In the genomic region with DNA sequence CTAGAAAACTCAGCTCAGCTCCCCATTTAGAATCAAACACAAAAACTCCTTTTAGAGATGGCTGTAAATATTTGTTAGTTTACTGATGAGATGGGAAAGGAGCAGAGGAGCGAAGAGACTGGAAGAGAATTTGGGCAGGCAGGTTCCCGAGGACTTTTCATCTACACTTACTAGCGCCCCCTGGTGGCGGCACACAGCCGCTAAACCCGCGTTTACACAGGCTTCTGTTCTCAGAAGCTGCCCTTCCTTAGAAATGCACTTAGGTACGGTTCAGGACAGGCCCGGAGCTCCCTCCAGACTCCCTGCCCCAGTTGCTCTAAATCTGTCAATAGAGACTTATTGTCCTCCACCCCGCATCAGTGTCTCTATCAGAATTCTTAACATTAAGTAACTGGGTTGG, we compare ENCODE assay signal across 9 mouse cellular contexts.
DNase-seq lines count a peak whose midpoint lies in the region; TF ChIP-seq lines count a peak whose summit lies in the region.
"Had no signal": no experiment of that assay in that cellular context is flagged by ENCODE, and none has a peak within 500 bp of the region (broad histone marks: within the 10 kb centered on the region; RNA-seq: fewer than 3 reads in every experiment).

No protein-coding gene starts in this region.

- WGBS in lung, adult 2 months: 6% methylated on average over 10 of the region's 10 CpGs

- DNase-seq in CD4-positive helper T cell, adult 2 months (ENCODE audit: low read depth, low spot score): peak; percentile 19
- DNase-seq in adrenal gland, adult 8-10 months: peak; percentile 33
- peak; percentile 89 for DNase-seq in embryo, embryonic 11 days
- DNase-seq in heart, adult 8-10 months (ENCODE audit: low spot score): peak; percentile 40
- peak; percentile 65 to 91 for DNase-seq in kidney, postnatal 36 days
- DNase-seq in lung, adult 2 months: peak; percentile 58
- peak; percentile 33 for DNase-seq in retina, adult 2 months (ENCODE audit: low read depth, low spot score)
- peak; percentile 38 for DNase-seq in thymus, postnatal 25 days

- H3K4me3 ChIP-seq in lung, adult 2 months (replicated peaks; ENCODE audit: extremely low read depth, low read depth, low read length): no peak overlapping the region
- H3K4me3 ChIP-seq: erythroblast, embryonic 14.5 days had no signal

- no peaks in the 10 kb centered on the region for H3K4me1 ChIP-seq in lung, adult 2 months (ENCODE audit: control insufficient read depth, insufficient read depth, low read length)

- no peak for TF ChIP-seq POLR2A in lung, adult 2 months (IDR thresholded peaks at IDR 0.05; ENCODE audit: borderline replicate concordance, extremely low read depth, low read depth, low read length)

- TF ChIP-seq CTCF in lung, adult 2 months (IDR thresholded peaks at IDR 0.05; ENCODE audit: insufficient read depth, low read length): peak; percentile 67

Comparison
In these comparisons a context has a peak if more than half of its experiments do, and no peak if none do; other contexts are left out.
1. DNase-seq: peak in every context shown above with its lines; median percentile 89 in embryo, embryonic 11 days; 78 in kidney, postnatal 36 days; 58 in lung, adult 2 months; 40 in heart, adult 8-10 months; 38 in thymus, postnatal 25 days; 33 in adrenal gland, adult 8-10 months; 33 in retina, adult 2 months; 19 in CD4-positive helper T cell, adult 2 months.